Mouse (Mus musculus) heart, embryonic 13.5 days (tissue): ENCODE results near the gene Map3k12. TPM values are rescaled to one million over a fixed set of nuclear protein-coding genes. Genes with fewer than 3 reads are reported as not detected.
A peak's percentile ranks its signal among the peaks of the same experiment; 100 is the strongest.

Experiments used
- ATAC-seq: fragments of 200-750 bp; cut with Nextera tagmentation; 2 replicates; pipeline ENCODE4 v1.8.0; 2017; ENCODE audit warnings: moderate TSS enrichment; ENCODE audit not compliant: insufficient number of reproducible peaks, low FRiP score, low TSS enrichment; ENCODE audit errors: extremely low read depth
- H3K27ac ChIP-seq: fragments of 300-500 bp; sonication (generic); replicated peaks from 2 replicates; pipeline ENCODE4 v1.5.1; 2015; ENCODE audit warnings: moderate library complexity, mild to moderate bottlenecking, inconsistent platforms
- H3K27me3 ChIP-seq: fragments of 300-500 bp; sonication (generic); replicated peaks from 2 replicates; pipeline ENCODE4 v1.6.1; 2015; ENCODE audit warnings: mild to moderate bottlenecking, inconsistent platforms
- H3K36me3 ChIP-seq: fragments of 300-500 bp; sonication (generic); 2 replicates; pipeline ENCODE4 v1.6.1; 2015; ENCODE audit warnings: mild to moderate bottlenecking, inconsistent platforms
- H3K4me1 ChIP-seq: fragments of 300-500 bp; sonication (generic); 2 replicates; pipeline ENCODE4 v1.6.1; 2015; ENCODE audit warnings: inconsistent platforms
- H3K4me2 ChIP-seq: fragments of 300-500 bp; sonication (generic); 2 replicates; pipeline ENCODE4 v1.6.1; 2015; ENCODE audit warnings: inconsistent platforms, mild to moderate bottlenecking, moderate library complexity
- H3K4me3 ChIP-seq: fragments of 300-500 bp; sonication (generic); 2 replicates; pipeline ENCODE4 v1.5.1; 2015; ENCODE audit warnings: moderate library complexity, mild to moderate bottlenecking, inconsistent platforms
- H3K9ac ChIP-seq: fragments of 300-500 bp; sonication (generic); 2 replicates; pipeline ENCODE4 v1.6.1; 2015; ENCODE audit warnings: inconsistent platforms, mild to moderate bottlenecking, moderate library complexity
- H3K9me3 ChIP-seq: fragments of 300-500 bp; sonication (generic); 2 replicates; pipeline ENCODE4 v1.6.1; 2016; ENCODE audit warnings: inconsistent platforms
- WGBS: fragments of 180-500 bp; shearing (Covaris S2); methylation state at CpG from one replicate; pipeline ENCODE4 v1.1.7; 2015; ENCODE audit warnings: mixed read lengths; 5-methylcytosine and 5-hydroxymethylcytosine counted together
- polyA plus RNA-seq: library from polyadenylated mRNA; unstranded; fragments of >200 nt; fragmentation: Nextera tagmentation; extraction: Ambion mirVana; gene quantifications from 2 replicates; pipeline ENCODE4 v1.2.1, GENCODE M21; 2015

The Map3k12 gene
- polyA plus RNA-seq, 1 experiment from 2014 or later, result 10.8 TPM

GRCm38 (mm10) chr15:102519211-102520141 lies 2.6 kb upstream of the Map3k12 start:
- WGBS, result 50% methylated on average over 17 of the region's 17 CpGs

GRCm38 (mm10) chr15:102518859-102519201 lies 2.0 kb upstream of the Map3k12 start:
- no peaks in the 10 kb centered on the region for H3K27me3 ChIP-seq
- peak overlapping the region; percentile 93 for H3K4me2 ChIP-seq
- H3K27ac ChIP-seq, result peak overlapping the region; percentile 97
- no peaks in the 10 kb centered on the region for H3K9me3 ChIP-seq
- 10% methylated on average over 9 of the region's 9 CpGs for WGBS
- H3K36me3 ChIP-seq, result peaks cover 31% of the 10 kb centered on the region
- H3K4me3 ChIP-seq, result peak overlapping the region; percentile 79
- peaks cover 37% of the 10 kb centered on the region for H3K4me1 ChIP-seq
- ATAC-seq, result no peak
- H3K9ac ChIP-seq, result peak overlapping the region; percentile 85

More at GRCm38 (mm10) chr15:102519211-102520141, 2.6 kb upstream of the Map3k12 start:
- peak overlapping the region; percentile 79 for H3K4me3 ChIP-seq
- H3K4me2 ChIP-seq, result peak overlapping the region; percentile 93
- no peaks in the 10 kb centered on the region for H3K9me3 ChIP-seq
- H3K27me3 ChIP-seq, result no peaks in the 10 kb centered on the region
- ATAC-seq, result no peak
- peaks cover 37% of the 10 kb centered on the region for H3K36me3 ChIP-seq
- peak overlapping the region; percentile 85 for H3K9ac ChIP-seq
- peak overlapping the region; percentile 97 for H3K27ac ChIP-seq
- H3K4me1 ChIP-seq, result peaks cover 37% of the 10 kb centered on the region

- Histone ChIP-seq H3K27me3 (no peaks in the 10 kb centered on the region), H3K4me1 (peaks cover 37% of the 10 kb centered on the region), H3K4me2 (peak within 1 kb of the TSS; percentile 93), H3K9me3 (no peaks in the 10 kb centered on the region), H3K27ac (peak within 1 kb of the TSS; percentile 97), H3K4me3 (peak within 1 kb of the TSS; percentile 79), H3K36me3 (peaks cover 27% of the 10 kb centered on the region), H3K9ac (peak within 1 kb of the TSS; percentile 85)
- under 1% methylated on average over 59 of the region's 60 CpGs for WGBS
- peak; percentile 90 for ATAC-seq
Measured at GRCm38 (mm10) chr15:102517976-102518858, 1.4 kb upstream of the Map3k12 start, which contains the start of gene Tarbp2. Tarbp2 (plus strand) TSS chr15:102518192.

- WGBS, result under 1% methylated on average over 10 of the region's 10 CpGs
- H3K9me3 ChIP-seq, result no peaks in the 10 kb centered on the region
- peaks cover 38% of the 10 kb centered on the region for H3K4me1 ChIP-seq
- ATAC-seq, result no peak
- peak overlapping the region; percentile 93 for H3K4me2 ChIP-seq
- H3K27me3 ChIP-seq, result no peaks in the 10 kb centered on the region
- H3K27ac ChIP-seq, result peak overlapping the region; percentile 91
- H3K36me3 ChIP-seq, result peaks cover 22% of the 10 kb centered on the region
- peak overlapping the region; percentile 79 for H3K4me3 ChIP-seq
- peak overlapping the region; percentile 80 for H3K9ac ChIP-seq
Measured at GRCm38 (mm10) chr15:102517631-102517975, 739 bp upstream of the Map3k12 start.

GRCm38 (mm10) chr15:102516293-102516692 lies 571 bp downstream of the Map3k12 start:
- 1% methylated on average over 12 of the region's 12 CpGs for WGBS
- Histone ChIP-seq H3K4me2 (peak overlapping the region; percentile 93), H3K4me3 (peak overlapping the region; percentile 79), H3K9me3 (no peaks in the 10 kb centered on the region), H3K36me3 (peaks cover 9% of the 10 kb centered on the region), H3K4me1 (peaks cover 51% of the 10 kb centered on the region), H3K9ac (peak overlapping the region; percentile 80), H3K27ac (peak overlapping the region; percentile 91), H3K27me3 (no peaks in the 10 kb centered on the region)
- ATAC-seq, result no peak

GRCm38 (mm10) chr15:102515791-102516190 lies 1.1 kb downstream of the Map3k12 start:
- WGBS, result 50% methylated on average over 4 of the region's 4 CpGs
- Histone ChIP-seq H3K9ac (peak overlapping the region; percentile 80), H3K4me3 (peak overlapping the region; percentile 79), H3K4me1 (peaks cover 53% of the 10 kb centered on the region), H3K4me2 (peak overlapping the region; percentile 93), H3K27ac (peak overlapping the region; percentile 91; the same call in 1 of the 2 replicates), H3K9me3 (no peaks in the 10 kb centered on the region), H3K36me3 (peaks cover 4% of the 10 kb centered on the region; the same call in 1 of the 2 replicates), H3K27me3 (no peaks in the 10 kb centered on the region)
- no peak for ATAC-seq

GRCm38 (mm10) chr15:102515261-102515660 lies 1.6 kb downstream of the Map3k12 start:
- Histone ChIP-seq H3K27me3 (no peaks in the 10 kb centered on the region), H3K9me3 (no peaks in the 10 kb centered on the region), H3K36me3 (no peaks in the 10 kb centered on the region), H3K27ac (no peak overlapping the region), H3K9ac (no peak overlapping the region; the same call in 1 of the 2 replicates), H3K4me3 (no peak overlapping the region), H3K4me1 (peaks cover 48% of the 10 kb centered on the region), H3K4me2 (peak overlapping the region; percentile 93; the same call in 1 of the 2 replicates)
- WGBS, result 84% methylated on average over 2 of the region's 2 CpGs
- no peak for ATAC-seq

- H3K9me3 ChIP-seq, result no peaks in the 10 kb centered on the region
- H3K4me2 ChIP-seq, result no peak overlapping the region
- H3K4me1 ChIP-seq, result peaks cover 48% of the 10 kb centered on the region
- H3K4me3 ChIP-seq, result no peak overlapping the region
- H3K36me3 ChIP-seq, result no peaks in the 10 kb centered on the region
- H3K27ac ChIP-seq, result no peak overlapping the region
- H3K9ac ChIP-seq, result peak overlapping the region; percentile 28; the same call in 1 of the 2 replicates
- WGBS, result 76% methylated on average over 3 of the region's 3 CpGs
- H3K27me3 ChIP-seq, result no peaks in the 10 kb centered on the region
- ATAC-seq, result no peak
Measured at GRCm38 (mm10) chr15:102513004-102513403, 3.9 kb downstream of the Map3k12 start.

- H3K36me3 ChIP-seq, result peaks cover 3% of the 10 kb centered on the region; the same call in 1 of the 2 replicates
- H3K9me3 ChIP-seq, result no peaks in the 10 kb centered on the region
- H3K4me2 ChIP-seq, result no peak overlapping the region
- ATAC-seq, result no peak
- H3K27me3 ChIP-seq, result no peaks in the 10 kb centered on the region
- no peak overlapping the region for H3K27ac ChIP-seq
- H3K9ac ChIP-seq, result no peak overlapping the region; the same call in 1 of the 2 replicates
- peaks cover 48% of the 10 kb centered on the region for H3K4me1 ChIP-seq
- no peak overlapping the region for H3K4me3 ChIP-seq
Measured at GRCm38 (mm10) chr15:102512471-102512870, 4.4 kb downstream of the Map3k12 start.

GRCm38 (mm10) chr15:102512010-102512409 lies 4.9 kb downstream of the Map3k12 start:
- Histone ChIP-seq H3K4me1 (peaks cover 48% of the 10 kb centered on the region), H3K9ac (peak overlapping the region; percentile 82), H3K27me3 (no peaks in the 10 kb centered on the region), H3K4me2 (0 out of 2 replicates have a peak overlapping the region, but pooled peaks have one; percentile 79), H3K4me3 (no peak overlapping the region), H3K27ac (no peak overlapping the region), H3K9me3 (no peaks in the 10 kb centered on the region), H3K36me3 (peaks cover 6% of the 10 kb centered on the region; the same call in 1 of the 2 replicates)
- WGBS, result 41% methylated on average over 5 of the region's 5 CpGs
- no peak for ATAC-seq
